Mouse (Mus musculus) thymus, adult 2 months (tissue): ENCODE data around the gene Gadd45b. TPM values are rescaled to one million over a fixed set of nuclear protein-coding genes. Genes with fewer than 3 reads are reported as not detected.

Experiments
- DNase-seq: peaks from one replicate; pipeline ENCODE4 v3.0.0; 2021
- H3K27ac ChIP-seq: fragments of 200-500 bp; 2 replicates; pipeline ENCODE4 v1.5.1; 2012; ENCODE audit warnings: low read length, control low read depth; ENCODE audit not compliant: control insufficient read depth, insufficient read depth
- H3K27me3 ChIP-seq: fragments of 200-500 bp; 2 replicates; pipeline ENCODE4 v1.6.1; 2012; ENCODE audit warnings: mild to moderate bottlenecking, low read length, moderate library complexity, mixed read lengths; ENCODE audit not compliant: control insufficient read depth, insufficient read depth
- H3K36me3 ChIP-seq: fragments of 200-500 bp; 2 replicates; pipeline ENCODE4 v1.6.1; 2012; ENCODE audit warnings: mild to moderate bottlenecking, low read length, moderate library complexity; ENCODE audit not compliant: control insufficient read depth, insufficient read depth
- H3K4me1 ChIP-seq: fragments of 200-500 bp; replicated peaks from 2 replicates; pipeline ENCODE4 v1.6.1; 2012; ENCODE audit warnings: low read length; ENCODE audit not compliant: control insufficient read depth, insufficient read depth
- H3K4me3 ChIP-seq: fragments of 200-500 bp; 2 replicates; pipeline ENCODE4 v1.5.1; 2012; ENCODE audit warnings: mild to moderate bottlenecking, low read length, control low read depth, moderate library complexity; ENCODE audit not compliant: control insufficient read depth, insufficient read depth
- CTCF ChIP-seq: fragments of 200-500 bp; IDR thresholded peaks from 2 replicates; pipeline ENCODE4 v1.5.1; 2012; ENCODE audit warnings: mild to moderate bottlenecking, control low read depth, low read length, moderate library complexity, borderline replicate concordance; ENCODE audit not compliant: control insufficient read depth, poor library complexity, insufficient read depth; ENCODE audit errors: extremely low read depth
- POLR2A ChIP-seq: fragments of 200-500 bp; IDR thresholded peaks from 2 replicates; pipeline ENCODE4 v1.6.1; 2012; ENCODE audit warnings: mild to moderate bottlenecking, low read length, control low read depth, moderate library complexity; ENCODE audit not compliant: control insufficient read depth, poor library complexity, insufficient read depth; ENCODE audit errors: extremely low read depth
- WGBS: fragments of 180-500 bp; shearing (Covaris S2); methylation state at CpG from one replicate; pipeline ENCODE4 v1.1.7; 2018; 5-methylcytosine and 5-hydroxymethylcytosine counted together
- polyA plus RNA-seq: library from polyadenylated mRNA; depleted of rRNA; stranded (reverse); fragments of >200 nt; gene quantifications from 2 replicates; pipeline ENCODE4 v1.2.3, GENCODE M21; 2012

Gadd45b gene
- polyA plus RNA-seq, 1 experiment = 53.2 TPM

GRCm38 (mm10) chr10:80896581-80897485 lies 33.0 kb upstream of the Gadd45b start:
- no peak overlapping the region for H3K27ac ChIP-seq
- no peak for DNase-seq
- no peak for TF ChIP-seq CTCF
- no peak for TF ChIP-seq POLR2A
- no peaks in the 10 kb centered on the region for H3K27me3 ChIP-seq
- WGBS = 86% methylated on average over 24 of the region's 24 CpGs
- H3K4me1 ChIP-seq = peaks cover 12% of the 10 kb centered on the region
- no peak overlapping the region for H3K4me3 ChIP-seq
- H3K36me3 ChIP-seq = no peaks in the 10 kb centered on the region; the same call in 1 of the 2 replicates

GRCm38 (mm10) chr10:80897861-80898510 lies 31.9 kb upstream of the Gadd45b start:
- DNase-seq = no peak
- no peak overlapping the region for H3K27ac ChIP-seq
- peaks cover 12% of the 10 kb centered on the region for H3K4me1 ChIP-seq
- no peak overlapping the region for H3K4me3 ChIP-seq
- no peak for TF ChIP-seq POLR2A
- TF ChIP-seq CTCF = no peak
- H3K27me3 ChIP-seq = no peaks in the 10 kb centered on the region
- H3K36me3 ChIP-seq = no peaks in the 10 kb centered on the region; the same call in 1 of the 2 replicates
- 92% methylated on average over 41 of the region's 41 CpGs for WGBS

- Histone ChIP-seq H3K27me3 (no peaks in the 10 kb centered on the region), H3K4me3 (no peak overlapping the region), H3K36me3 (no peaks in the 10 kb centered on the region; the same call in 1 of the 2 replicates), H3K4me1 (peaks cover 12% of the 10 kb centered on the region), H3K27ac (no peak overlapping the region)
- no peak for TF ChIP-seq POLR2A
- no peak for TF ChIP-seq CTCF
- 93% methylated on average over 8 of the region's 8 CpGs for WGBS
- DNase-seq = no peak
Measured at GRCm38 (mm10) chr10:80899074-80899473, 30.8 kb upstream of the Gadd45b start.

GRCm38 (mm10) chr10:80899591-80900317 lies 30.1 kb upstream of the Gadd45b start:
- H3K36me3 ChIP-seq = no peaks in the 10 kb centered on the region; the same call in 1 of the 2 replicates
- TF ChIP-seq POLR2A = no peak
- no peak for TF ChIP-seq CTCF
- WGBS = 25% methylated on average over 25 of the region's 25 CpGs
- DNase-seq = no peak
- peak overlapping the region; percentile 69 for H3K4me3 ChIP-seq
- H3K27ac ChIP-seq = no peak overlapping the region
- H3K27me3 ChIP-seq = no peaks in the 10 kb centered on the region
- peaks cover 12% of the 10 kb centered on the region for H3K4me1 ChIP-seq

GRCm38 (mm10) chr10:80900318-80901247 lies 29.3 kb upstream of the Gadd45b start, which contains the start of gene Timm13:
Gene Timm13, minus strand, starts transcription at chr10:80900969.
- WGBS = under 1% methylated on average over 72 of the region's 72 CpGs
- peak within 1 kb of the TSS; percentile 35; the same call in 1 of the 2 replicates for H3K27ac ChIP-seq
- H3K4me1 ChIP-seq = peaks cover 12% of the 10 kb centered on the region
- H3K36me3 ChIP-seq = no peaks in the 10 kb centered on the region; the same call in 1 of the 2 replicates
- DNase-seq = peak; percentile 97
- peak within 1 kb of the TSS; percentile 69 for H3K4me3 ChIP-seq
- no peaks in the 10 kb centered on the region for H3K27me3 ChIP-seq
- TF ChIP-seq CTCF = peak; percentile 39; the same call in 1 of the 2 replicates
- peak; percentile 53 for TF ChIP-seq POLR2A
